Mouse (Mus musculus) bone marrow, adult 2 months (tissue): ENCODE results near the gene Olfr1040. TPM values are rescaled to one million over a fixed set of nuclear protein-coding genes. Genes with fewer than 3 reads are reported as not detected.
"Not testable (repeated sequence)": the region's sequence is repeated elsewhere in the genome, so short reads cannot be mapped to it uniquely, and the experiment has no call there.

ENCODE experiments used
- H3K27ac ChIP-seq: fragments of 200-500 bp; 2 replicates; pipeline ENCODE4 v1.5.1; 2012; ENCODE audit warnings: low read depth, mild to moderate bottlenecking, control low read depth, inconsistent platforms, low read length; ENCODE audit not compliant: control insufficient read depth, poor library complexity, insufficient read depth
- H3K4me1 ChIP-seq: fragments of 200-500 bp; 2 replicates; pipeline ENCODE4 v1.6.1; 2011; ENCODE audit warnings: low read length; ENCODE audit not compliant: control insufficient read depth, insufficient read depth
- H3K4me3 ChIP-seq: fragments of 200-500 bp; replicated peaks from 2 replicates; pipeline ENCODE3; 2011; ENCODE audit warnings: mild to moderate bottlenecking, low read depth, low read length, control low read depth; ENCODE audit not compliant: control insufficient read depth
- CTCF ChIP-seq: fragments of 200-500 bp; IDR thresholded peaks from 2 replicates; pipeline ENCODE4 v1.5.1; 2011; ENCODE audit warnings: low read length, control low read depth; ENCODE audit not compliant: control insufficient read depth, insufficient read depth
- POLR2A ChIP-seq: fragments of 200-500 bp; IDR thresholded peaks from 2 replicates; pipeline ENCODE4 v1.6.1; 2011; ENCODE audit warnings: low read depth, mild to moderate bottlenecking, control low read depth, low read length, borderline replicate concordance; ENCODE audit not compliant: control insufficient read depth
- WGBS: fragments of 180-500 bp; shearing (Covaris S2); methylation state at CpG from one replicate; pipeline ENCODE4 v1.1.7; 2018; 5-methylcytosine and 5-hydroxymethylcytosine counted together
- polyA plus RNA-seq: library from polyadenylated mRNA; stranded (reverse); fragments of >200 nt; gene quantifications from 2 replicates; pipeline ENCODE4 v1.2.4, GENCODE M21; 2011; ENCODE audit warnings: low replicate concordance; ENCODE audit not compliant: missing spikeins, insufficient read depth, insufficient read length

Olfr1040 gene
- polyA plus RNA-seq: not detected in 2 replicates

DNA sequence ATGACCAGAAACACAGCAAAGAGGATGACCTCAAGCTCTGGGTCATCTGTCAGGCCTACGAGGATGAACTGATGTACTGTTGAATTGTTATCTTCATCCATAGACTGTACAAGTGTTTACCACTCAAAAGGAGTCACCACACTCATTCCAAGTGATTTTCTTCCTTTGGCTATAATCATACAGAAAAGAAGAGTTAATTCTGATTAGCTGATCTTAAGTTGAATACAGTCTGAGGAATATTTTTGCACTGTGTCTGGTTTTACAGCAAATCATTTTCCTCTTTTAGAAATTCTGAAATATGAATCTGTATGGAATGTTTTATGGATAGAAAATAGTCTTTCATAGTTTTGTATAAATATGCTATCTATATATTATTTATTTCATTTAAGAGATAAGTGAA is at the start of gene Olfr1040:
Gene Olfr1040 (minus strand): TSS at position 101 of the 400 bp plus-strand sequence.
- TF ChIP-seq POLR2A (no peak), CTCF (no peak)
- Histone ChIP-seq H3K4me3 (no peak within 1 kb of the TSS), H3K4me1 (no peaks in the 10 kb centered on the region), H3K27ac (no peak within 1 kb of the TSS)
- 67% methylated on average over 1 of the region's 1 CpGs for WGBS

GRCm38 (mm10) chr2:86195863-86196262 is 49.3 kb upstream of the Olfr1040 start:
- TF ChIP-seq CTCF: no peak
- no peak for TF ChIP-seq POLR2A
- H3K4me3 ChIP-seq: no peak overlapping the region
- H3K27ac ChIP-seq: no peak overlapping the region
- no peaks in the 10 kb centered on the region for H3K4me1 ChIP-seq
- 40% methylated on average over 1 of the region's 1 CpGs for WGBS

- Histone ChIP-seq H3K4me1 (no peaks in the 10 kb centered on the region), H3K4me3 (no peak within 1 kb of the TSS), H3K27ac (no peak within 1 kb of the TSS)
- TF ChIP-seq CTCF: no peak
- TF ChIP-seq POLR2A: no peak
Observed at GRCm38 (mm10) chr2:86185583-86185982, 39.1 kb upstream of the Olfr1040 start, which contains the start of gene Olfr52. Olfr52 (minus strand) TSS chr2:86185683.

DNA sequence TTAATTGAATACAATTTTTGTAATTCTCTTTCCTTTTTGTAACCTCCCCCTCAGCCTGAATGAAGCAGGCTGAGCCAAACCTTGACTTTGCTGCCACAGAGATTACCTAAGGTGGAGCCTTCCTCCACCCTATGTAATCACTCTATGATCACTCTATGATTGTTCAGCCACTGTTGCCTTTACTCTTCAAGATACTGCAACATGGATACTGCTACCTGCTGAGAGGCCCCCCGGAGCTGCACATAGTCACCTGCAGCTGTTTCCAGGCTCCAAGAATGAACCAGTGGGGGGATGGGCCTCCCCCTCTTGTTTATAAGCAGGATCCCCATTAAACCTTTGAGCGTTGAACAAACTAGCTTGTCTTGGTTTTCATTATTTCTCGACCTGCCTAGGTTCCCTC is 33.4 kb upstream of the Olfr1040 start:
- 86% methylated on average over 3 of the region's 3 CpGs for WGBS

GRCm38 (mm10) chr2:86177720-86178119 is 31.2 kb upstream of the Olfr1040 start, which contains the start of gene Olfr1044:
Olfr1044 (minus strand) TSS chr2:86177820.
- no peaks in the 10 kb centered on the region for H3K4me1 ChIP-seq
- TF ChIP-seq POLR2A (no peak), CTCF (no peak)
- no peak within 1 kb of the TSS for H3K4me3 ChIP-seq
- H3K27ac ChIP-seq: no peak within 1 kb of the TSS

More for the DNA sequence above, 33.4 kb upstream of the Olfr1040 start:
- Histone ChIP-seq H3K4me1 (no peaks in the 10 kb centered on the region), H3K27ac (no peak overlapping the region), H3K4me3 (no peak overlapping the region)
- TF ChIP-seq CTCF: no peak

DNA sequence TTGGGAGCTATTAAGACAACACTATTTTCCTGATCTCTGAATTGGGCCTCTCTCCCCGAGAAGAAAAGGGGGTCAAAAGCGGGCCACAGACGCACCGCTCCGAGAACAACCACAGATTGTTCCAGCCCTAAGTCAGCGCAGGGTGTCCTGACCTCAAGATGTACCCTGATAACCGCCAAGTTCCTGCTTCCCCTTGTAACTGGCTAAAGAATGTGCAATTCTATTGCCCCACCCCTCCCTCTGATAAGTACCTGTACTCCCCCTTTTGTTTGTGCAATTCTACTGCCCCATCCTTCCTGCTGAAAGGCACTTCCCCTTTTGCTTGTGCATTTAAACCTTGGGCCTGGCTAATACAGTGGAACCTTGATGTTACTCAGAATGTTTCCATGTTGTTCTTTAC is 28.9 kb upstream of the Olfr1040 start:
- not testable (repeated sequence) for H3K4me1 ChIP-seq, H3K27ac ChIP-seq, H3K4me3 ChIP-seq
- WGBS: 38% methylated on average over 7 of the region's 7 CpGs

DNA sequence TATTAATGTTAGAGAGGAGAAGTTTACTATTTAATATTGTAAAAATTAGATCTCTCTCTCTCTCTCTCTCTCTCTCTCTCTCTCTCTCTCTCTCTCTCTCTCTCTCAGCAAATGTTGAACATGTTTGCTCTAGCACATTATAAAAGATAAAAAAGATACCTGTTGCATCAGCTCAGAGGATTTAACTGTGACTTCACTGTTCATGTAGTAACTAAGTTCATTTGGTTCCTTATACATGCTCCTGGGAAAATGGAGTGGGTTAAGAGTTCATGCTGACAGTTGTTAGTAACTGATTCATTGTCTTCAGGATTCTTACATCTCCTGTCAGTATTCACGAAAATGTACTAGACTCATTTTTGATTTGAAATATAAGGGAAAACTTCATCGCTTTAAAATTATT is 20.9 kb upstream of the Olfr1040 start, which contains the start of gene Olfr1043:
Gene Olfr1043 (minus strand): TSS at position 101 of the 400 bp plus-strand sequence.
- no peaks in the 10 kb centered on the region for H3K4me1 ChIP-seq
- no peak within 1 kb of the TSS for H3K27ac ChIP-seq
- 84% methylated on average over 2 of the region's 2 CpGs for WGBS
- H3K4me3 ChIP-seq: no peak within 1 kb of the TSS
- no peak for TF ChIP-seq CTCF
- no peak for TF ChIP-seq POLR2A

DNA sequence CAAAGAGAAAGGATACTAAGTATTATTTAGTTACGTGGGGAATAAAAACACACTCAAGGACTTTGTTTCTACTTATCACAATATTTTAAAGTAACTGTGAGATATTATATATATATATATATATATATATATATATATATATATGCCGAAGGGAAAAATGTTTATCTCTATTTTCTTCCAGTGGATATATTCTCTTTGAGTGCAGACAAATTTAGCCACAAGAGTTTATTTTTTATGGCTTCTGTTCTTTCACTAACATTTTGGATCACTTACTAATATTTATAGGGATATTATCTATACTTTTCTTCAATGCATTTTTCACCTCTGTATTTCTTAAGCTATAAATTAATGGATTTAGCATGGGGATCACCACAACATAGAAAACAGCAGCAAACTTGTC is 15.2 kb upstream of the Olfr1040 start, which contains the start of gene Olfr1042:
Gene Olfr1042 (minus strand): TSS at position 101 of the 400 bp plus-strand sequence.
- H3K27ac ChIP-seq: no peak within 1 kb of the TSS
- WGBS: 86% methylated on average over 2 of the region's 2 CpGs
- no peak within 1 kb of the TSS for H3K4me3 ChIP-seq
- H3K4me1 ChIP-seq: no peaks in the 10 kb centered on the region
- TF ChIP-seq CTCF: no peak
- no peak for TF ChIP-seq POLR2A

DNA sequence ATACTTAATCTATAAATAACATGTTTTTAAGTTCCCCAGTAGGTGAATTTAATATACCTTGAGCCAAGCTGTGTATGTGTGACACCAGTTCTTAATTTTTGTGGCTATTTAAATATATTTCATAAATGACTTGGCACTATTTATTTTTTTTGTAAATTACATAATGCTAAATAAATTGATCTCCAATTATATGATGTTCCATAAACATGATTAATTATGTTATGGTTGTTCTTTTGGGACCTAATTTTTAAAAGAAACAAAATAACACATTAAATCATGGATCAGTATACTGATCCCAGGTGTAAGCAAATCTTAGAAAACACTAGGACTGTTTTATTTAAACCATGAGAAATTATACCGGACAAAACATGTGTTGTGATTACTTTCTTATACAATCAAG is 10.7 kb downstream of the Olfr1040 start, which contains the start of gene Olfr1039:
Gene Olfr1039 (minus strand): TSS at position 101 of the 400 bp plus-strand sequence.
- no peak within 1 kb of the TSS for H3K27ac ChIP-seq
- no peak within 1 kb of the TSS for H3K4me3 ChIP-seq
- WGBS: 81% methylated on average over 1 of the region's 1 CpGs
- no peaks in the 10 kb centered on the region for H3K4me1 ChIP-seq
- TF ChIP-seq POLR2A (no peak), CTCF (no peak)

Other genes with a start within 250 kb of the Olfr1040 start
- not detected in 2 replicates for gene Olfr1024, start 241.7 kb downstream of the Olfr1040 start, polyA plus RNA-seq
- gene Olfr1025-ps1, start 231.5 kb downstream of the Olfr1040 start, polyA plus RNA-seq: not detected in 2 replicates
- not detected in 2 replicates for gene Olfr1026, start 225.2 kb downstream of the Olfr1040 start, polyA plus RNA-seq
- gene Olfr1028, start 196.3 kb downstream of the Olfr1040 start, polyA plus RNA-seq: not detected in 2 replicates
- gene Olfr1029, start 172.8 kb downstream of the Olfr1040 start, polyA plus RNA-seq: not detected in 2 replicates
- 0.65 TPM in 1 of 2 replicates, not detected in the other for gene Olfr1030, start 167.5 kb downstream of the Olfr1040 start, polyA plus RNA-seq
- not detected in 2 replicates for gene Olfr1031, start 156.4 kb downstream of the Olfr1040 start, polyA plus RNA-seq
- gene Olfr1032, start 141.2 kb downstream of the Olfr1040 start, polyA plus RNA-seq: not detected in 2 replicates
- gene Olfr1033, start 126.1 kb downstream of the Olfr1040 start, polyA plus RNA-seq: not detected in 2 replicates
- gene Olfr1034, start 100.9 kb downstream of the Olfr1040 start, polyA plus RNA-seq: not detected in 2 replicates
- gene Olfr1036, start 72.7 kb downstream of the Olfr1040 start, polyA plus RNA-seq: not detected in 2 replicates
- not detected in 2 replicates for gene Olfr1037, start 59.3 kb downstream of the Olfr1040 start, polyA plus RNA-seq
- not detected in 2 replicates for gene Olfr1039, start 10.8 kb downstream of the Olfr1040 start, polyA plus RNA-seq
- gene Olfr1042, start 15.1 kb upstream of the Olfr1040 start, polyA plus RNA-seq: not detected in 2 replicates
- not detected in 2 replicates for gene Olfr1043, start 20.8 kb upstream of the Olfr1040 start, polyA plus RNA-seq
- not detected in 2 replicates for gene Olfr1044, start 31.1 kb upstream of the Olfr1040 start, polyA plus RNA-seq
- not detected in 2 replicates for gene Olfr52, start 39.0 kb upstream of the Olfr1040 start, polyA plus RNA-seq
- gene Olfr1045, start 56.3 kb upstream of the Olfr1040 start, polyA plus RNA-seq: not detected in 2 replicates
- not detected in 2 replicates for gene Olfr1046, start 72.6 kb upstream of the Olfr1040 start, polyA plus RNA-seq
- not detected in 2 replicates for gene Olfr1047, start 84.7 kb upstream of the Olfr1040 start, polyA plus RNA-seq
- gene Olfr1048, start 93.6 kb upstream of the Olfr1040 start, polyA plus RNA-seq: not detected in 2 replicates
- not detected in 2 replicates for gene Olfr1049, start 111.6 kb upstream of the Olfr1040 start, polyA plus RNA-seq
- not detected in 2 replicates for gene Olfr1051, start 132.4 kb upstream of the Olfr1040 start, polyA plus RNA-seq
- gene Olfr1052, start 145.7 kb upstream of the Olfr1040 start, polyA plus RNA-seq: not detected in 2 replicates
- gene Olfr1053, start 168.6 kb upstream of the Olfr1040 start, polyA plus RNA-seq: not detected in 2 replicates
- not detected in 2 replicates for gene Olfr1054, start 188.7 kb upstream of the Olfr1040 start, polyA plus RNA-seq
- not detected in 2 replicates for gene Olfr1055, start 203.6 kb upstream of the Olfr1040 start, polyA plus RNA-seq
- not detected in 2 replicates for gene Olfr1056, start 215.7 kb upstream of the Olfr1040 start, polyA plus RNA-seq
- not detected in 2 replicates for gene Olfr1057, start 231.7 kb upstream of the Olfr1040 start, polyA plus RNA-seq
- not detected in 2 replicates for gene Olfr1058, start 241.8 kb upstream of the Olfr1040 start, polyA plus RNA-seq